Mouse (Mus musculus) limb, embryonic 11.5 days (tissue): ENCODE measurements around the gene Olfr410. TPM values are rescaled to one million over a fixed set of nuclear protein-coding genes. Genes with fewer than 3 reads are reported as not detected.

ENCODE experiments used
- ATAC-seq: fragments of 200-750 bp; cut with Nextera tagmentation; 2 replicates; pipeline ENCODE4 v1.8.0; 2017; ENCODE audit warnings: low read depth; ENCODE audit not compliant: insufficient number of reproducible peaks, low FRiP score, low TSS enrichment
- DNase-seq: peaks from one replicate; pipeline ENCODE4 v3.0.0-alpha.2; 2015; ENCODE audit warnings: low spot score
- H3K27ac ChIP-seq: fragments of 300-500 bp; sonication (generic); replicated peaks from 2 replicates; pipeline ENCODE4 v1.5.1; 2014; ENCODE audit warnings: low read depth, mild to moderate bottlenecking, low read length
- H3K27me3 ChIP-seq: fragments of 300-500 bp; sonication (generic); 2 replicates; pipeline ENCODE4 v1.6.1; 2014; ENCODE audit warnings: mild to moderate bottlenecking, low read length, mixed read lengths; ENCODE audit not compliant: control insufficient read depth, insufficient read depth
- H3K36me3 ChIP-seq: fragments of 300-500 bp; sonication (generic); 2 replicates; pipeline ENCODE4 v1.6.1; 2014; ENCODE audit warnings: mild to moderate bottlenecking, low read length, moderate library complexity, mixed read lengths; ENCODE audit not compliant: control insufficient read depth, insufficient read depth
- H3K4me1 ChIP-seq: fragments of 300-500 bp; sonication (generic); 2 replicates; pipeline ENCODE4 v1.6.1; 2014; ENCODE audit warnings: low read length, mixed read lengths; ENCODE audit not compliant: control insufficient read depth, insufficient read depth
- H3K4me2 ChIP-seq: fragments of 300-500 bp; sonication (generic); 2 replicates; pipeline ENCODE4 v1.6.1; 2014; ENCODE audit warnings: low read depth, mild to moderate bottlenecking, moderate library complexity; ENCODE audit not compliant: severe bottlenecking
- H3K4me3 ChIP-seq: fragments of 300-500 bp; sonication (generic); 2 replicates; pipeline ENCODE4 v1.5.1; 2014; ENCODE audit warnings: low read depth, low read length
- H3K9ac ChIP-seq: fragments of 300-500 bp; sonication (generic); 2 replicates; pipeline ENCODE4 v1.6.1; 2014; ENCODE audit warnings: mild to moderate bottlenecking, low read length
- H3K9me3 ChIP-seq: fragments of 300-500 bp; sonication (generic); 2 replicates; pipeline ENCODE4 v1.6.1; 2016; ENCODE audit warnings: low read length; ENCODE audit not compliant: control insufficient read depth
- WGBS: fragments of 180-500 bp; shearing (Covaris S2); extraction: QIAGEN DNeasy Blood & Tissue Kit; methylation state at CpG from one replicate; pipeline ENCODE4 v1.1.7; 2014; 5-methylcytosine and 5-hydroxymethylcytosine counted together
- polyA plus RNA-seq: library from polyadenylated mRNA; unstranded; fragments of >200 nt; fragmentation: Nextera tagmentation; extraction: Ambion mirVana; gene quantifications from 2 replicates; pipeline ENCODE4 v1.2.1, GENCODE M21; 2014

The Olfr410 gene
- polyA plus RNA-seq, 1 experiment from 2014 or later = not detected

DNA sequence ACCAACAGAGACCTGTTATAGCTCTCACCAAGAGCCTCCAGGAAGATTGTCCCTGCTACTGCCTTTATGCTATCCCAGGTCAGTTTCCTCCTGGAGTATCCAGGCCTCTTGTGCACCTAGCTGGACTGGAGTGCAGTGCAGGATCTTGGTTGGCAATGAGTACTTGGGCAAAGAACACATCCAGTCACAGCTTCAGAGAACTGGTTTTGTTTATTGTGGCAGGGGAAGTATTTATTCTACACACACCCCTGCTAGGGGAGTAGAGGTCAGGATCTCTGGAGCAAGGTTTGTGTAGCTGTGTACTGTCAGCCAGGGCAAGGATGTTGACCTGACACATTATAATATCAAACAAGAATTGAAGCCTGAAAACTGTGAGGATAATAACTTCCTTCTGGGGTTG is 9.1 kb downstream of the Olfr410 start:
- no peaks in the 10 kb centered on the region for H3K9me3 ChIP-seq
- ATAC-seq = no peak
- no peak for DNase-seq

DNA sequence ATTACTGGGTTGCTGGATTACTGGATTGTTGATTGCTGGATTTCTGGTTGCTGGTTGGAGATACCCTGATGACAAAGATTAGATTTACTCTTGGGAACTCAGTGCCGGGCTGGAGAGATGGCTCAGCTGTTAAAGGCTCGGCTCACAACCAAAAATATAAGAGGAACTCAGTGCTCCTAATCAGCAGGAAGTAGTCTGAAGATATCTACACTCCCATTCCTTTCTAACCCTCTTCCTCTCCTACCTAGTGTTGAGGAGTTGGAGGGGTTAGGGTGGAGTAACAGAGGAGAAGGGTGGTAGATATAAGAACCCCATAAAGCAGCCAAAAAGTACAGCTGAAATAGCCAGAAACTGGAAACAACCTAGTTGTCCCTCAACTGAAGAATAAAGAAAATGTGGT is 11.8 kb downstream of the Olfr410 start:
- no peaks in the 10 kb centered on the region; the same call in 1 of the 2 replicates for H3K9me3 ChIP-seq
- no peak for ATAC-seq
- WGBS = 87% methylated on average over 2 of the region's 2 CpGs
- H3K27ac ChIP-seq = no peak overlapping the region
- no peak overlapping the region for H3K9ac ChIP-seq
- no peaks in the 10 kb centered on the region for H3K4me1 ChIP-seq
- no peaks in the 10 kb centered on the region for H3K27me3 ChIP-seq
- DNase-seq = no peak
- no peaks in the 10 kb centered on the region for H3K36me3 ChIP-seq
- H3K4me2 ChIP-seq = no peak overlapping the region
- no peak overlapping the region for H3K4me3 ChIP-seq

More for the DNA sequence above, 9.1 kb downstream of the Olfr410 start:
- Histone ChIP-seq H3K27me3 (no peaks in the 10 kb centered on the region), H3K4me2 (no peak overlapping the region), H3K36me3 (no peaks in the 10 kb centered on the region), H3K9ac (no peak overlapping the region), H3K27ac (no peak overlapping the region), H3K4me1 (no peaks in the 10 kb centered on the region), H3K4me3 (no peak overlapping the region)

DNA sequence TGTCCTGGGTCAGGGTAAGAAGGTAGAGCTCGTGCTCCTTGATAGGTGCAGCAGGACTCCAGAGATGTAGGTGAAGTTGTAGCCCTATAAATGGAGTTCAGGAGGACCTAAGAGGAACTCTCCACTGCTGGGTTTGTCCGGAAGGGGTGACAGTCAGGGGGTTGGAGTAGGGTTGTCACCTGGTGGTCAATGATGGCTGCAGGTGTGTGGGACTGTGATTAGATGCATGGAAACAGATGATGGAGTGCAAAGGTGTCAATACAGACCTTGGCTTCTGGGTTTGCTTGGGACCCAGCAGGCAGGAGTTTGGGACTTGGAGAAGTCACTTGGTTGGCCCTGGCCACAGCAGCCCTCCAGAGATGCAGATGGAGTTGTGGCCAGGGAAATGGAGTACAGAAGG is 50.6 kb downstream of the Olfr410 start:
- H3K4me2 ChIP-seq = no peak overlapping the region
- no peak overlapping the region for H3K9ac ChIP-seq
- H3K36me3 ChIP-seq = no peaks in the 10 kb centered on the region
- WGBS = 80% methylated on average over 2 of the region's 2 CpGs
- no peaks in the 10 kb centered on the region for H3K27me3 ChIP-seq
- ATAC-seq (no peak), DNase-seq (no peak)
- H3K4me3 ChIP-seq = no peak overlapping the region
- H3K27ac ChIP-seq = no peak overlapping the region
- H3K9me3 ChIP-seq = no peaks in the 10 kb centered on the region
- H3K4me1 ChIP-seq = no peaks in the 10 kb centered on the region

DNA sequence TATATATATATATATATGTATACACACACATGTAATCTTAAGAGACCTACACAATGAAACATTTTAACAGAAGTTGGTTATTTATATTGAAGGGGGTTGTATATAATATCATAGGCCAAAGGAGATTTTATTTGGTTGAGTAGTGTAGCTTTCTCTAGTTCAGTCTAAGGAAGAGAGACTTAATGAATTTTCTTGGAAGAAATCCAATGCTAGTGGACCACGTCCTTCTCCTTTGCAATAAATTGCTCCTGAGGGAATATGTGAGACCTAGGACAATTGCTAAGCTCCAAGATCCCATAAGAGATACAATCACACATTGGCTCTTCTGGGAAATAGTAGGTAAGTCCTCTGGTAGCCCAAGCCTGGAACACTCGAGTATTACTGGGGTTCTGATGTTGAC is 54.4 kb downstream of the Olfr410 start, which contains the start of gene Olfr59:
TSS of gene Olfr59 (plus strand) at position 301 of the 400 bp plus-strand sequence.
- no peak within 1 kb of the TSS for H3K9ac ChIP-seq
- H3K27me3 ChIP-seq = no peaks in the 10 kb centered on the region
- no peaks in the 10 kb centered on the region for H3K4me1 ChIP-seq
- no peak for DNase-seq
- no peak within 1 kb of the TSS for H3K27ac ChIP-seq
- ATAC-seq = no peak
- 66% methylated on average over 2 of the region's 2 CpGs for WGBS
- no peak within 1 kb of the TSS for H3K4me3 ChIP-seq
- H3K9me3 ChIP-seq = no peaks in the 10 kb centered on the region
- H3K36me3 ChIP-seq = no peaks in the 10 kb centered on the region
- H3K4me2 ChIP-seq = no peak within 1 kb of the TSS

Other genes with a start within 250 kb of the Olfr410 start
- gene Olfr401, start 224.3 kb downstream of the Olfr410 start, polyA plus RNA-seq = not detected in 2 replicates
- gene Olfr402, start 184.5 kb downstream of the Olfr410 start, polyA plus RNA-seq = not detected in 2 replicates
- gene Olfr403, start 151.8 kb downstream of the Olfr410 start, polyA plus RNA-seq = not detected in 2 replicates
- gene Olfr43, start 126.7 kb downstream of the Olfr410 start, polyA plus RNA-seq = not detected in 2 replicates
- not detected in 2 replicates for gene Olfr406, start 78.2 kb downstream of the Olfr410 start, polyA plus RNA-seq
- not detected in 2 replicates for gene Olfr59, start 54.3 kb downstream of the Olfr410 start, polyA plus RNA-seq
- gene Olfr411, start 14.6 kb upstream of the Olfr410 start, polyA plus RNA-seq = not detected in 2 replicates
- not detected in 2 replicates for gene Olfr412, start 24.0 kb upstream of the Olfr410 start, polyA plus RNA-seq